Mouse (Mus musculus) ovary, adult 10 weeks (tissue): ENCODE data around the gene Pdxdc1. TPM values are rescaled to one million over a fixed set of nuclear protein-coding genes. Genes with fewer than 3 reads are reported as not detected.

Experiments used
- polyA plus RNA-seq: library from polyadenylated mRNA; stranded (reverse); fragments of 350-450 nt; fragmentation: Illumina TruSeq; extraction: RNeasy Lipid Tissue Mini Kit (QIAGEN cat#74804); gene quantifications from one replicate; pipeline ENCODE4 v1.2.3, GENCODE M21; 2014

Gene Pdxdc1
- 132 TPM for polyA plus RNA-seq

DNA sequence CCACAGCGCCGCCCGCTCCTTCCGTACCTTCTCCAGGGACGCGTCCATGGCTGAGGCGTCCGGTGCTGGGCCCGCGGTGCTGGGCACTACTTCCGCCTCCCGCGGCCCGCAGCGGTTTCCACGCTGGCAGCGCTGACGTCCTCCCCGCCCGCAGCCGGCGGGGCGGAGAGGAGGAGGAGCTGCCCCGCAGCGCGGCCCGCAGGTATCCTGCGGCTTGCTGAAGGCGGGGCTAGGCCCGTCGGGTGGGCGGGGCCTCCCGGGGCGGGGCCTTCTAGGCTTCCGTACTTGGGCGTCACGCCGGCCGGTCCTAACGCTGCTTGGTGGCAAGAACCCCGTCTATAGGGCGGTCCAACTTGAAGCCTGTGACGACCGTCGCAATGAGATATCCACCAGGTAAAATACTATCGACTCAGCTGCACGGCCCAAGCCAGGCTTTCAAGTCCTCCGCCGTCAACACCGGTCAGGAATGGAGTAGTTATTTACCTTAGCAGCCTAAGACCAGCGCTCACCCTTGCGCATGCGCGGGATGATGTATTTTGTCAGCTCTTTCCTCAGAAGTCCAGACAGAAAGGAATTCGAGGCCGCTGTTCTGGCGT, at the start of gene Pdxdc1, which contains the start of gene Mpv17l:
Pdxdc1 (minus strand) TSS at position 244 of the 596 bp plus-strand sequence.
Mpv17l (plus strand) TSS at position 274 of the 596 bp plus-strand sequence.

DNA sequence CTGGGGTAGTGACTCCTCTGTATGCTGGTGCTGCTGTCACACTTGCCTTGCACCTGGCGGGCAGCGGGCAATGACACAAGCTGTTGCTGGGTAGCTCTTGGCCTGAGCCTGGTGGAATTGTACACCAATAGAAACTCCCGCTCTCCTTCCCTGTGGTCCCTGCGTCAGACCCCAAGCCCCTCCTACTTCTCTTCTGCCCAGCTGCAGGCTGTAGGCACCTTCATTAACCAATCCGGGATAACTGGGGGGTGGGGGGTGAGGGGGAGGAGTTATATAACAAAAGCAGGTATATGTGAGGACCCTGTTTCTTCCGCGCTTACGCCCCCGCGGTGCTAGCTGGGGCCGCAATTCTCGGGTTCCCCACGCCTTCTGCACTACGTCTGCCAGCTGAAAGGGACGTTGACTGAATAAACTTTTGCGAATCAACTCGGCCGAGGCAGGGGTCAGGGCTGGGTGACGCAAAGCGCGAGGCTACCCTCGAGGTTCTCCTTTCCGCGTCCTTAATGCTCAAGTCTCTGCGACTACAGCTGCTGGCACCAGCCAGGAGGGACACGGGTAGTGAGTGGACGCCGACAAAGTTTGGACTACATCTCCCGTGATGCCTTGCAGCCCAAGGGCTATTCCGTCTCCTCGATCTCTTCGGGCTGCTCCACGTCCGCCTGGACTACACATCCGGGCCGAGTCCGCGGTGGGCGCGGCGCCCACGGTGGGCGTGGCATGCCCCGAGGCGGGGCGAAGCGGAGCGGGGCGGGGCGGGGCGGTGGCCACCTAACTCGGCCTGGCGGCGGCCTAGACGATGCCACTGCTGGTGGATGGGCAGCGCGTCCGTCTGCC, 84.2 kb downstream of the Pdxdc1 start, which contains the start of gene Ntan1:
Ntan1 (plus strand) TSS at position 286 of the 834 bp plus-strand sequence.

Other genes starting within 250 kb of the Pdxdc1 start
- 101 TPM for gene Parn, start 235.0 kb downstream of the Pdxdc1 start, polyA plus RNA-seq
- gene Bfar, start 231.3 kb downstream of the Pdxdc1 start, polyA plus RNA-seq, result 38.6 TPM
- gene 3110001I22Rik, start 231.2 kb downstream of the Pdxdc1 start, polyA plus RNA-seq, result 21.0 TPM
- not detected for gene Pla2g10, start 172.1 kb downstream of the Pdxdc1 start, polyA plus RNA-seq
- 63.0 TPM for gene Rrn3, start 122.4 kb downstream of the Pdxdc1 start, polyA plus RNA-seq
- 113 TPM for gene Ntan1, start 84.3 kb downstream of the Pdxdc1 start, polyA plus RNA-seq
- gene Mpv17l, start within 50 bp of the Pdxdc1 start, polyA plus RNA-seq, result 22.3 TPM
- gene 2900011O08Rik, start 83.5 kb upstream of the Pdxdc1 start, polyA plus RNA-seq, result not detected
- gene Ifitm7, start 83.8 kb upstream of the Pdxdc1 start, polyA plus RNA-seq, result not detected